Mouse (Mus musculus) midbrain, postnatal 0 days (tissue): ENCODE measurements around the gene Efna5. TPM values are rescaled to one million over a fixed set of nuclear protein-coding genes. Genes with fewer than 3 reads are reported as not detected.

Source experiments
- ATAC-seq: fragments of 200-750 bp; cut with Nextera tagmentation; 2 replicates; pipeline ENCODE4 v1.8.0; 2017; ENCODE audit warnings: moderate number of reproducible peaks, mild to moderate bottlenecking, moderate TSS enrichment, moderate library complexity; ENCODE audit not compliant: low FRiP score
- DNase-seq: peaks from one replicate; pipeline ENCODE4 v3.0.0-alpha.2; 2015; ENCODE audit warnings: low spot score
- H3K27ac ChIP-seq: fragments of 300-500 bp; sonication (generic); 2 replicates; pipeline ENCODE4 v1.5.1; 2014; ENCODE audit warnings: low read depth, mild to moderate bottlenecking, low read length, mixed read lengths
- H3K27me3 ChIP-seq: fragments of 300-500 bp; sonication (generic); 2 replicates; pipeline ENCODE4 v1.6.1; 2014; ENCODE audit warnings: low read length, control low read depth, mixed read lengths; ENCODE audit not compliant: insufficient read depth
- H3K36me3 ChIP-seq: fragments of 300-500 bp; sonication (generic); 2 replicates; pipeline ENCODE4 v1.6.1; 2014; ENCODE audit warnings: low read length, control low read depth, mixed read lengths; ENCODE audit not compliant: insufficient read depth
- H3K4me1 ChIP-seq: fragments of 300-500 bp; sonication (generic); 2 replicates; pipeline ENCODE4 v1.6.1; 2014; ENCODE audit warnings: mild to moderate bottlenecking, control low read depth, antibody characterized with exemption, low read length, mixed read lengths; ENCODE audit not compliant: insufficient read depth
- H3K4me2 ChIP-seq: fragments of 300-500 bp; sonication (generic); 2 replicates; pipeline ENCODE4 v1.6.1; 2014; ENCODE audit warnings: low read depth, mild to moderate bottlenecking, low read length, mixed read lengths; ENCODE audit not compliant: poor library complexity, severe bottlenecking
- H3K4me3 ChIP-seq: fragments of 300-500 bp; sonication (generic); 2 replicates; pipeline ENCODE4 v1.5.1; 2014; ENCODE audit warnings: low read depth, mild to moderate bottlenecking, low read length, moderate library complexity
- H3K9ac ChIP-seq: fragments of 300-500 bp; sonication (generic); replicated peaks from 2 replicates; pipeline ENCODE4 v1.6.1; 2014; ENCODE audit warnings: mild to moderate bottlenecking, low read length, moderate library complexity, mixed read lengths; ENCODE audit not compliant: poor library complexity, severe bottlenecking
- H3K9me3 ChIP-seq: fragments of 300-500 bp; sonication (generic); 2 replicates; pipeline ENCODE4 v1.6.1; 2016; ENCODE audit warnings: low read length, control low read depth
- CTCF ChIP-seq: IDR thresholded peaks from 2 replicates; pipeline ENCODE4 v1.5.1; 2016; ENCODE audit warnings: antibody characterized with exemption, mild to moderate bottlenecking
- WGBS: fragments of 180-500 bp; shearing (Covaris S2); extraction: QIAGEN DNeasy Blood & Tissue Kit; methylation state at CpG from one replicate; pipeline ENCODE4 v1.1.7; 2014; 5-methylcytosine and 5-hydroxymethylcytosine counted together
- polyA plus RNA-seq: library from polyadenylated mRNA; unstranded; fragments of >200 nt; fragmentation: Nextera tagmentation; extraction: Ambion mirVana; gene quantifications from 2 replicates; pipeline ENCODE4 v1.2.1, GENCODE M21; 2015
- total RNA-seq: library from RNA; depleted of rRNA; stranded (reverse); fragments of >200 nt; gene quantifications from 2 replicates; pipeline ENCODE4 v1.2.3, GENCODE M21; 2014

Efna5 gene
- total and polyA plus RNA-seq, 2 experiments from 2014 or later = 11.1 to 59.5 TPM

DNA sequence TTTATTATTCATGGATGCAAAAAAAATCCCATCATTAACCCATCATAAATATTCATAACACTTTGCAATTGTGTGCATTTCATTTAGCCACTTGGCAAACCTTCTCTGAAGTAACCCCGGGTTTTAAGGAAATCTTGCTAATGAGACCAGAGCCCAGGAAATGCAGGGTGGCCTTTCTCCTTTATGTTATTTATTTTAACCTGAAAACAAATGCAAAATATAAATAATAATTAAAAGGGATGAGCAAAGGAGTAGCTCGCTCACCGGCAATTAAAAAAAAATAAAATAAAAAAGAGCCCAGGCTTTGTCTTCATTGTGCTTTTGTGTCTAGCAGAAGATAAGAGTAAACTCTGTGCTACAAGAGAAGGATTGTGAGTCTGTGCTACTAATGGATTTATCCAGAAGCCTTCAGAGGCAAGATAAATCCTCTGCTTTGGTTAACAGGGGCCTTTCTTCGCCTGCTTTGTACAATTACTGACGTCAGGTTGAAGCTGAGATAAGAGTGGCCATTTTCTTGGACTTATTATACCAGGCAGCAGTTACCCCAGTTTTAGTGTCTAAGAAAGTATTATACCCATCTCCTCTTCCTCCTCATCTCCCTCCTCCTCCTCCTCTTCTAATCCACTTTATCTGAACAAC lies 288.6 kb downstream of the Efna5 start:
- ATAC-seq (no peak), DNase-seq (no peak)
- no peak for TF ChIP-seq CTCF
- no peak overlapping the region for H3K4me3 ChIP-seq
- no peak overlapping the region for H3K9ac ChIP-seq
- 36% methylated on average over 5 of the region's 5 CpGs for WGBS
- H3K4me2 ChIP-seq = no peak overlapping the region
- H3K36me3 ChIP-seq = no peaks in the 10 kb centered on the region
- H3K27ac ChIP-seq = no peak overlapping the region
- H3K4me1 ChIP-seq = no peaks in the 10 kb centered on the region
- H3K9me3 ChIP-seq = no peaks in the 10 kb centered on the region
- no peaks in the 10 kb centered on the region; the same call in 1 of the 2 replicates for H3K27me3 ChIP-seq

DNA sequence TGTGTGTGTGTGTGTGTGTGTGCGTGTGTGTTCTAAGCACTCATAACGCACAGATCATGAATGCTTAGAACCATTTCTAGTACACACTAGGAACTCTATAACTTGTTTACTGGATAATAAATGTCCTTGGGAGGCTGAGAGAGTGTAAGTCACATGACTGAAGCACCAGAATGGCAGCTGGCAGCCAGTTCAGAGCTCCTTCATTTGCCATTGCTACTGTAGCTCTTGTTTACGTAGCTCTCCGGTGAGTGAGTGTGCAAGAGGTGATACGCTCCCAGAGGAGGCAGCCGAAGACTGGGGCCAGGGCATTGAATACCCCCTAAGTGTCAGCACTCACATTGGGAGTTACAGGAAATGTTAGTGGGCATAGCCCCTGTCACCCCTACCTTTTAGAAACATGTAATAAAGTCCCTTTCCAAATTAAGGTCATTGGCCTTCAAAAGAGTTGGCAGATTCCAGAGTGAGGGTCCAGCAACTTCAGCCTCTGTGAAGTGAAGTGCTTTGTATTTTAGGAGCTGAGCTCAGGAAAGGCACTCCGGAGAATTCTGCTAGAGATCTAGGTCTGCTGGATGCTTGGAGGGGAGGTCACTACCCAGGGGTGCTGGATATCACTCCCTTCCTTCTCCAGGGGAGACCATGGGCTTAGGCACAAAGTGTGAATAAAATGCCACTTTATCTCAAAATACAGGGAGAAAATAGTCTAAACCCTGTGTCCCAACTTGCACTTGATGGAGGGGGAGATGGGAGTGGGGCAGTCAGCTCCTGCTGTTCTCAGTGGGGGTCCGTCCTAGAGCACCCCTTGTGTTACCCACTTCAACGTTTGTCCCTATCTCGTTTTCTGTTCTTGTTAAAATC lies 289.3 kb downstream of the Efna5 start:
- no peak overlapping the region for H3K4me3 ChIP-seq
- H3K9ac ChIP-seq = no peak overlapping the region
- no peaks in the 10 kb centered on the region for H3K4me1 ChIP-seq
- no peak for ATAC-seq
- no peaks in the 10 kb centered on the region; the same call in 1 of the 2 replicates for H3K27me3 ChIP-seq
- TF ChIP-seq CTCF = no peak
- H3K36me3 ChIP-seq = no peaks in the 10 kb centered on the region
- 59% methylated on average over 10 of the region's 10 CpGs for WGBS
- no peak for DNase-seq
- 0 out of 2 replicates have a peak, but pooled peaks cover 3% of the 10 kb centered on the region for H3K9me3 ChIP-seq
- no peak overlapping the region for H3K4me2 ChIP-seq
- H3K27ac ChIP-seq = no peak overlapping the region

DNA sequence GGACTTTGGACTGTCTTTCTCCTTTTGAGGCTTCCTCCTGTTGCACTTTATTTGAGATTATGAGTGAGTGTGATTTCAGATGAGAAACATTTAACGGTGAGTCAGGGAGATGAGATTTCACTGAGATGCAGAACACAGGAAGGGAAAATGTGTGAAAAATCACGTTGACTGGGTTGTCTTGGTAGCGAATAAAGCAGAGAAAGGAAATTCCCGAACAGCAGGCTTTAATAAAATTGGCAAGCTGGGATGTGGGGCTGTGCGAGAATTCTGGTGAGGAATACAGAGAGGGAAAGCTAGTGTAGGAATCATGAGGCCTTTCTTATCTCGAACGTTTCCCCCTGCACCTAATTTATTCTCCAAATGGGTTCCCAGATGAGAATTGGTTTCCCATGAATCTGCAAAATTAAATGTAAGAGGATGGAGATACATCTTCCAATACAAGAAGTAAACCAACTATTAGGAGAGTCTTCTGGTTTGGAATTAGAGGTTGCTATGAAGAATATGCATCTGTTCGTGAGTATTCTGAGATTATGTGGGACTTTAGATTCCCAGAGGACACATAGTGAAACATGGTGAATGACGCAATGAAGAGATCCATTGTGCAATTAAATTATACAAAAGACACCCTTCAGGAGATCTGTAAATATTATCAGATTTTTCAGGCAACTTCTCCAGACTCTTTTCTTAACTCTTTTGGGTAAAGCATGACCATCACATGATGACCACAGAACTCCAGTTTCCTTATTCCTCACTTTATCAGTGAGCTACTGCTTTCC lies 290.2 kb downstream of the Efna5 start:
- H3K9me3 ChIP-seq = 0 out of 2 replicates have a peak, but pooled peaks cover 3% of the 10 kb centered on the region
- no peak overlapping the region for H3K27ac ChIP-seq
- H3K36me3 ChIP-seq = no peaks in the 10 kb centered on the region
- no peak for ATAC-seq
- H3K4me3 ChIP-seq = no peak overlapping the region
- no peak for DNase-seq
- no peaks in the 10 kb centered on the region for H3K4me1 ChIP-seq
- WGBS = 62% methylated on average over 9 of the region's 9 CpGs
- no peak overlapping the region for H3K9ac ChIP-seq
- H3K4me2 ChIP-seq = no peak overlapping the region
- no peaks in the 10 kb centered on the region for H3K27me3 ChIP-seq
- TF ChIP-seq CTCF = no peak

DNA sequence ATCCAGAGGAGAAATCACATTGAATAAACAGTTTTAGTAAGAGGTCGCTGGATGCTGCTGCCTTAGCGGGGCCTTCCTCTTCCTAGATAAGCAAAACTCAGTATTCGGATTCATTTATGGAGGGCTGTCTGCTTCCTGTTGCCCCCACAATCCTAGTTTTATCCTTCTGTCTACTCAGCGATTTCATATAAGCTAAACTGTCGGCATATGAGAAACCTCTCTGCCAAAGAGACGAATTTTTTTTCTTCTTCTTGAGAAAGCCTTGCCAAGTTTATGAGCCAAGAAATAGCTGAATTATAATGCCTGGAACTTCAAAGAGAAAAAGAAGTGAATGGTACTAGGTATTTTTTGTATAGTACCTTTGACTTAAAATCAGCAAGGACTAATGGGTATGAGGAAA lies 301.0 kb downstream of the Efna5 start:
- no peak for ATAC-seq
- H3K27me3 ChIP-seq = no peaks in the 10 kb centered on the region
- H3K36me3 ChIP-seq = no peaks in the 10 kb centered on the region
- no peak overlapping the region for H3K4me2 ChIP-seq
- no peak for TF ChIP-seq CTCF
- H3K4me1 ChIP-seq = no peaks in the 10 kb centered on the region
- no peak overlapping the region for H3K27ac ChIP-seq
- H3K4me3 ChIP-seq = no peak overlapping the region
- WGBS = 67% methylated on average over 6 of the region's 6 CpGs
- no peak for DNase-seq
- no peak overlapping the region for H3K9ac ChIP-seq
- H3K9me3 ChIP-seq = no peaks in the 10 kb centered on the region

DNA sequence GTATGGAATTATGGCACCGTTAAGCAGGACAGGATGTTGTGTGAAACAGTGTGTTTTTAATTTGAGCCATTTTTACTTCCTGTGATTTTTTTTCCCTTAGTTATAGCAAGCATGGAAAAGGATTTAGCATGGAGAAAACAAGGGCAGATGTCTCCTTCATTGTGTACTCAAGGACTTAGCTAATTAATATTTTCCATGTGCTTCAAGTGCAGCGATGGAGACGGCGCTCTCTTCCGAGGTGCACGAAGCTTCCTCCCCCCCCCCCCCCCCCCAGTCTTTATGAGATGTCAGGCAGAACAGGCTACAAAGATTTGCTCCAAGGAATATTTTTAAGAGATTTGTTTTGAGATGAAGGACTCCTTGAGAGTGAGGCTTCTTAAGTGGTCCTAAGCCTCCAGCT lies 301.5 kb downstream of the Efna5 start:
- no peak overlapping the region for H3K27ac ChIP-seq
- DNase-seq (no peak), ATAC-seq (no peak)
- no peaks in the 10 kb centered on the region for H3K36me3 ChIP-seq
- H3K9ac ChIP-seq = no peak overlapping the region
- H3K4me2 ChIP-seq = no peak overlapping the region
- no peak overlapping the region for H3K4me3 ChIP-seq
- H3K27me3 ChIP-seq = no peaks in the 10 kb centered on the region
- H3K9me3 ChIP-seq = no peaks in the 10 kb centered on the region
- no peaks in the 10 kb centered on the region for H3K4me1 ChIP-seq
- WGBS = 49% methylated on average over 6 of the region's 6 CpGs
- TF ChIP-seq CTCF = no peak
